Mouse (Mus musculus): ENCODE data around the gene Slc10a7. TPM values are rescaled to one million over a fixed set of nuclear protein-coding genes. Genes with fewer than 3 reads are reported as not detected.

Slc10a7 gene
- total and polyA plus RNA-seq, 3 experiments = 13.7 to 27.3 TPM; not detected in 1

GRCm38 (mm10) chr8:78658172-78658571 lies 149.0 kb downstream of the Slc10a7 start:
- no peaks in the 10 kb centered on the region for H3K9me3 ChIP-seq (replicated peaks; ENCODE audit: insufficient read depth, low read length)
- H3K4me3 ChIP-seq (ENCODE audit: control insufficient read depth in 1 of 2, insufficient read depth in 1 of 2, low read depth in 2 of 2, low read length in 2 of 2) = no peak overlapping the region
- H3K79me2 ChIP-seq (ENCODE audit: control insufficient read depth, insufficient read depth, low read length, poor library complexity) = no peaks in the 10 kb centered on the region
- no peak for DNase-seq (ENCODE audit: low read depth, low spot score)
- no peaks in the 10 kb centered on the region for H3K36me3 ChIP-seq (ENCODE audit: control insufficient read depth in 1 of 2, insufficient read depth in 2 of 2, low read length in 2 of 2)
- no peaks in the 10 kb centered on the region for H3K4me1 ChIP-seq (ENCODE audit: control insufficient read depth in 1 of 2, insufficient read depth in 2 of 2, low read length in 2 of 2)
- H3K27me3 ChIP-seq (ENCODE audit: control insufficient read depth in 1 of 2, insufficient read depth in 2 of 2, low read length in 2 of 2) = no peaks in the 10 kb centered on the region
- TF ChIP-seq JUND (IDR thresholded peaks at IDR 0.05; ENCODE audit: low read depth, low read length) (no peak), ZC3H11A (IDR thresholded peaks at IDR 0.05; ENCODE audit: low read depth, low read length) (no peak), USF2 (IDR thresholded peaks at IDR 0.05; ENCODE audit: borderline replicate concordance in 1 of 2, insufficient read depth in 1 of 2, low read depth in 1 of 2, low read length in 2 of 2) (no peak), POLR2AphosphoS5 (IDR thresholded peaks at IDR 0.05; ENCODE audit: borderline replicate concordance, low read depth, low read length) (no peak), NRF1 (IDR thresholded peaks at IDR 0.05; ENCODE audit: insufficient read depth, low read depth, low read length, poor library complexity, severe bottlenecking) (no peak), CTCF (IDR thresholded peaks at IDR 0.05 in 2 of 3, conservative IDR thresholded peaks at IDR 0.05 in 1 of 3; ENCODE audit: control insufficient read depth in 1 of 3, insufficient read depth in 1 of 3, low read depth in 2 of 3, low read length in 3 of 3, poor library complexity in 1 of 3, severe bottlenecking in 1 of 3) (no peak)
- no peak overlapping the region for H3K9ac ChIP-seq (ENCODE audit: control insufficient read depth, low read depth, low read length, poor library complexity, severe bottlenecking)
- no peak overlapping the region for H3K27ac ChIP-seq (ENCODE audit: control insufficient read depth, low read depth, low read length)

- H3K36me3 ChIP-seq (ENCODE audit: control insufficient read depth in 1 of 2, insufficient read depth in 2 of 2, low read length in 2 of 2) = 0 out of 4 replicates have a peak, but pooled peaks cover 0 to 1% of the 10 kb centered on the region in 2 experiments
- TF ChIP-seq RCOR1 (IDR thresholded peaks at IDR 0.05; ENCODE audit: low read depth, low read length) (no peak), CHD1 (IDR thresholded peaks at IDR 0.05; ENCODE audit: low read depth, low read length) (no peak), ZC3H11A (IDR thresholded peaks at IDR 0.05; ENCODE audit: low read depth, low read length) (no peak), MYC (IDR thresholded peaks at IDR 0.05; ENCODE audit: low read depth, low read length) (no peak), JUND (IDR thresholded peaks at IDR 0.05; ENCODE audit: low read depth, low read length) (no peak), UBTF (IDR thresholded peaks at IDR 0.05; ENCODE audit: borderline replicate concordance, insufficient read depth, low read depth, low read length) (no peak), ZKSCAN1 (IDR thresholded peaks at IDR 0.05; ENCODE audit: low read depth, low read length) (no peak), TBP (IDR thresholded peaks at IDR 0.05; ENCODE audit: low read depth, low read length) (no peak), MAZ (IDR thresholded peaks at IDR 0.05; ENCODE audit: low read depth, low read length) (no peak), MXI1 (IDR thresholded peaks at IDR 0.05; ENCODE audit: low read depth, low read length) (no peak)
- H3K27ac ChIP-seq (ENCODE audit: control insufficient read depth, low read depth, low read length) = no peak overlapping the region
- no peak overlapping the region for H3K4me3 ChIP-seq (ENCODE audit: control insufficient read depth in 1 of 2, insufficient read depth in 1 of 2, low read depth in 2 of 2, low read length in 2 of 2)
- DNase-seq (ENCODE audit: low read depth, low spot score) = no peak
- no peak overlapping the region for H3K9ac ChIP-seq (ENCODE audit: control insufficient read depth, low read depth, low read length, poor library complexity, severe bottlenecking)
- H3K27me3 ChIP-seq (ENCODE audit: control insufficient read depth in 1 of 2, insufficient read depth in 2 of 2, low read length in 2 of 2) = no peaks in the 10 kb centered on the region
- H3K4me1 ChIP-seq (ENCODE audit: control insufficient read depth in 1 of 2, insufficient read depth in 2 of 2, low read length in 2 of 2) = no peaks in the 10 kb centered on the region
- H3K9me3 ChIP-seq (replicated peaks; ENCODE audit: insufficient read depth, low read length) = no peaks in the 10 kb centered on the region
- H3K79me2 ChIP-seq (ENCODE audit: control insufficient read depth, insufficient read depth, low read length, poor library complexity) = no peaks in the 10 kb centered on the region
These were observed 150.6 kb downstream of the Slc10a7 start for GRCm38 (mm10) chr8:78659617-78660187.

Data from MEL (cell line).